Mouse (Mus musculus): ENCODE measurements around the gene Gtf2i.

The Gtf2i gene

GRCm38 (mm10) chr5:134188571-134188970, 126.0 kb downstream of the Gtf2i start:
- DNase-seq, result no peak
